ENCODE assay signal across 18 mouse cellular contexts in the genomic region with DNA sequence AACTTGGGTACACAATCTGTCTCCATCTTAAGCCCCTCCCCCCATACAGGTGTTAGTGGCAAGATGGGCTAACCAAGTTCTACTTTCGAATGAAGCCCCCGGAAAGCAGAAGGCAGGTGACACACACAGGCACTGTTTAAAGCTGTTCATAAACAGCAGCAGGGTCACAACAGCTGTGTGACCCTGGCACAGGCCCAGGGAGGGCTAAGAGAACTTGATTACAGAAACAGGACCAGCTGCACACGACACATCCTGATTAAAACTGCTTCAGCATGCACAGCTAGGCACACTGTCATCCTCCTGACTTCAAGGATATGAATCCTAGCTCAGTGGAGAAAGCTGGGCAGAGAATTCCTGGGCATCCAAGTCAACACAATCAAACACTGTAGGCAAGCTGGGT.
"Had no signal": no experiment of that assay in that cellular context is flagged by ENCODE, and none has a peak within 500 bp of the region (broad histone marks: within the 10 kb centered on the region; RNA-seq: fewer than 3 reads in every experiment).

No protein-coding gene starts in this region.

- H3K27me3 ChIP-seq: heart, embryonic 12.5 days; hindbrain, embryonic 12.5 days; intestine, embryonic 15.5 days; liver, embryonic 13.5 days had no signal

- DNase-seq: gastrocnemius, adult 2 months; gastrocnemius, postnatal 10 days; gastrocnemius, postnatal 25 days; heart, adult 2 months; kidney, adult 18-20 months; kidney, adult 8-10 months; kidney, postnatal 10 days; kidney, postnatal 25 days; kidney, postnatal 4 days; layer of hippocampus, postnatal 36 days; liver; liver, embryonic 13.5 days had no signal

- H3K36me3 ChIP-seq: heart, embryonic 12.5 days; hindbrain, embryonic 10.5 days; hindbrain, embryonic 12.5 days; intestine, embryonic 15.5 days; limb, embryonic 10.5 days; limb, embryonic 12.5 days; liver, embryonic 13.5 days had no signal
